Mouse (Mus musculus): ENCODE results near the gene Clrn3.
"Not testable (repeated sequence)": the region's sequence is repeated elsewhere in the genome, so short reads cannot be mapped to it uniquely, and the experiment has no call there.

Gene Clrn3

DNA sequence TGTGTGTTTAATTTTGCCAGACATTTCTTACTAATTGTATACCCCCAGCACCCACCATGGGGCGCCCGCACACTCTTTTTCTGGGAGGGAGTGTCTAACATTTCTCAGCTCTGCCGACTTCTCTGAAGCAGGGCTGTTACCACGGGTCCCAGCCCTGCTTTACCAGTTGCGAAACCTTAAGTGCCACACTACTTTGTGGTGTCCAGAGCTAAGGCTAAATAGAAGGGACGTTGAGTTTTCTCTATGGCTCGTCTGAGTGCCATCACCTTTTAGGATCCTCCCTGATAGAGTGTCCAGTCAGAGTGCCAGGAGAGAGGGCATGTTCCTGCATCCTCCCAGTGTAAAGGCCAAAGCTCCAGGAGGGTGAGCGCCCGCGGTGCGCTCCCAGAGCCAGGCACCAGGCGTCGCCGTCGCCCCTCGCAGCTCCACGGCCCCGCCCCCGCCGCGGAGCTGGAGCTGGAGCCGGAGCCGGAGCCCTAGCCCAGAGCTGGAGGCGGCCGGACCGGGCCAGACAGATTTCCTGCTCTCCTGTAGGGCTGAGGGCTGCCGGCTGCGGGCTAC, 9.0 kb upstream of the Clrn3 start, which contains the start of gene Ptpre:
Gene Ptpre (plus strand): TSS at position 141 of the 561 bp plus-strand sequence.
- DNase-seq (ENCODE audit: inconsistent age in 2 of 2, low spot score in 1 of 2) = peak; percentile 91 to 96

DNA sequence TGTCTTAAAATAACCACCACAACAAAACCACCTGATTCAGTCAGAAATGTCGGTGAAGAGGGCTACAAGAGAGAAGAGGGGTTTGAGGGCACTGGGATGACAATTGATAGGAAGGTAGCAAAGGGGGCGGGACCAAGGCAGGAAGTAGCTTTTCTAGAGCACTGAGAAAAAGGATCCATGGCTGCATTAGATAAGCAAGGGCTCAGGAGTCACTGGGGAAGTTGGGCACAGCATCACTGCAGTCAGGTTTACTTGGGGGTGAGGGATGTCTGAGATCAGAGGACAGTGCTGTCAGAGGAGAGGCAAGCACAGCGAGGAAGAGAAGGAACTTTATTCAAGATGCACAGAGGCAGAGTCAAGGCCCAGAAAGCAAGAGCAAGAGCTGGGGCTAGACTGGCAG, 7.5 kb upstream of the Clrn3 start:
- DNase-seq (ENCODE audit: inconsistent age in 2 of 2, low spot score in 1 of 2) = no peak

DNA sequence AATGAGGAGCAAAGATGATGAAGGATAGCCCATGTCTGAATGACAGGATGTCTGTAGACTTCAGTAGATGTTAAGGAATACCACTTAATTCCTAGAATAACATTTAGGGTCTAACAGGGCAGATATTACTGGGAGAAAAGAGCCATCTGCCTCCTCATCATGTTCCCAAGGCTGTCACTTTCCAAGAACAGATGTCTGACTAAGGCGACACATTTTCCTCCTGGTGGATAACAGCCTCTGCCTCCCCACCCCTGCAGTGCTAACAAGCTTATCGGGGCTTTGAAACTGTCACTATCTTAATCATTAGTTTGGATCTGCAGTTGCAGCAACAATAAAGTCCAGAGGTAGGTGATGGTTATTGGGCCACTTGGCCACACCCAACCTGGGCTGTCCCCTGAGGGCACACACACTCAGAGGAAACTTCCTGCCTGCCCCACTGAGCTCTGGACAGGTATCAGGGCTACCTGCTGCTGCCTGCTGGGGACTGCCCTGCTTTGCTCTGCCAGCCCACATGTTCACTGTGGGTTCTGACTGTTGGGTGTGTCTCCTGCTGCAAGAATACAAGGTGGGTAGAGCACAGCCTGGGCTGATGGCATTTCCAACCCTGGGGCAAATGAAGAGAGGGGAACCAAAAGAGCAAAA, 6.2 kb upstream of the Clrn3 start:
- DNase-seq (ENCODE audit: inconsistent age in 2 of 2, low spot score in 1 of 2) = no peak

DNA sequence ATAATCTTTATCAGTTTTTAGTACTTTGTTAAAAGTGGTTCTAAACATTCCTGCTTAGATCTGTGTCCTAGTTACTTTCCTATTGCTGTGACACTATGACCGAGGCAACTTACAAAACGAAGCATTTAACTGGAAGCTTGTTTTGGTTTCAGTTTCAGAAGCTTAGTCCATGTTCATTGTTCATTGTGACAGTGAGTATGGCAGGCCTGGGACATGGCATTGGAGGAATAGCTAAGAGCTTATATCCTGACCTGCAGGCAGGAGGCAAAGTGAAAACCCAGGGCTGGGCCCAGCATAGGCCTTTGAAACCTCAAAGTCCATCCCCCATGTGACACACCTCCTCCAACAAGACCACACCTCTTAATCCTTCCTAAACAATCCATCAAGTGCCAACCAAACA, 614 bp upstream of the Clrn3 start:
- DNase-seq (ENCODE audit: inconsistent age in 2 of 2, low spot score in 1 of 2) = no peak

DNA sequence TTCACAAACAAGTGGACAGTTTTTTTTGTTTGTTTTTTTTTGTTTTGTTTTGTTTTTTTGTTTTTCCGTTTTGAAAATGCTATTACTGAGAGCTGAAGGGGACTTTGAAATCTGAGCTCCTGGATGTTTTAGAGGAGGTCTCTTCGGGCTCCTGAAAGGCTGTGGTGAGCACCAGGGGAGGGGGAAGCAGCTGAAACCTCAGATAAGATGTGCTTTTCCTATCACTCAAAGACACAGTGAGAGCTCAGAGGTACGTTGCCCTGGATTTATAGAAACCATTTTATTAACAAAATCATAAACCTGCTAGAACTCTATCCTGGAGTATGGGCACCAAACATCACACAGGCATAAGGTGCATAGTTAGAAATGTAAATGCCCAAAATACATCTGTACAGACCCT, 1.3 kb downstream of the Clrn3 start:
- DNase-seq (ENCODE audit: inconsistent age in 2 of 2, low spot score in 1 of 2) = no peak

DNA sequence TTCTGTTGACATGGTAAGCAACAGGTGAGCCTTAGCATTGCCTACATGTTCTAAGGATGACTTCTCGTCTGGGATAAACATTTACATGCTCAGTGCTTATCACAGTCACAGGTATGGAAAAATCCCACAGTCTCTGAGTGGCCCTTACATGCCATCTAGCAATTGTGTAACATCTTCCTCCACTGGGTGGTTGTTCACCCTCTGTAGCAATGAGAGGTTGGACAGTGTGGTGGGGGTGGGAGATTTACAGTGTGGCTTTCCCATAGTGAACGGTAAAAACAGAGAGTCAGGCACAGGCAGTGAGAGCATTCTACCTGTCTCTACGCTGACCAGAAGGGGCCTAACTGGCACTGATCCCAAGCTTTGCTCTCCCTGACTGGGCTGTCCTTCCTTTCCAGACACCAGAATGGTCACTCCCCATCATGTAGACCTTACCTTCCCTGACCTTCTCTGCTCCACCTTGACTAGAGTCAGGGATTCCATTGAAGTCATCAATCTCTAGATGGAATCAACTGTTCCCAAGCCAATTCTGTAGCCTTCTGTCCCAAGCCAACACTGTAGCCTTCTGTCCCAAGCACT, 1.8 kb downstream of the Clrn3 start:
- DNase-seq (ENCODE audit: inconsistent age in 2 of 2, low spot score in 1 of 2) = no peak

DNA sequence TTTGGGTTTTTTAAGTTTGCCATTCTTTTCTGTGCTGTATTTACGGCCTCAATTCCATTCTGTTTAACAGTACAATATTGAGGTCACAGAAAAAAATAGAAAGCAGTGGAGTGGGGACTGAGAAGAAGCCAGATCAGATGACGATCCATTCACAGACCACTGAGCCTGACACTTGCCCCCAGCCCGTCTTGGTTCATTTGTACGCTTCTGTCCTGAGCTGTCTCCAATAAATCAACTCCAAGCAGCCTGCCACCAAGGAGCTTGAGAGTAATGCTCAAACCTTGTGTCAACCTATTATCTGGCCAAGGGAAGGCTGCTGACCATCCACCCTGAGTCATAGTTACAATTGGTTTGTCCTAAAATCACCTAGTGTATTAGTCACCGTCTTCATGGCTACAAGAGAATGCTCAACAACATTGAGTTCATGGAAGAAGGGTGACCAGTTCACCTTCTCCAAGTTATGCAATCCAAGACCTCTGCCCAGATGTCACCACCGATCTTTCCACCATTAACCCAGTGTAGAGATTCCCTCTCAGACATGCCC, 4.0 kb downstream of the Clrn3 start:
- peak in 1 of 2 experiments; percentile 46 for DNase-seq (ENCODE audit: inconsistent age in 2 of 2, low spot score in 1 of 2)

DNA sequence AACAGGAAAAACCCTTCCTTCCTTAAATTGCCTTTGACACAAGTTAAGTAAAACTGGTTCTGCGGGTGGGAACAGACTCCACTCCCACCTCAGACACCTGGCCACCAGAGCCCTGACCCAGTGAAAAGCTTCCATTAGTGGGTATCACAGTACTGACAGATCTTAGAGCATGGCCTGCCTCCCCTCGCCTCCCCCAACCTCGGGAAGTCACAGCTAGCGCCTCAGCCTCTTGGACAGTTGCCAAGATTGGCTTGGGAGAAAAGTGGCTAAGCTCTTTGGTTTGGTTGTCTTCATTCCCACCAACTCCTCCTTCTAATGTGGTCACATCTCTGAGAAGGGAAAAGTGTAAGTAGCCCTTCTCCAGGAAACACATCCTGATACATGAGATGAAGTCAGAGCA, 4.5 kb downstream of the Clrn3 start:
- no peak for DNase-seq (ENCODE audit: inconsistent age in 2 of 2, low spot score in 1 of 2)

DNA sequence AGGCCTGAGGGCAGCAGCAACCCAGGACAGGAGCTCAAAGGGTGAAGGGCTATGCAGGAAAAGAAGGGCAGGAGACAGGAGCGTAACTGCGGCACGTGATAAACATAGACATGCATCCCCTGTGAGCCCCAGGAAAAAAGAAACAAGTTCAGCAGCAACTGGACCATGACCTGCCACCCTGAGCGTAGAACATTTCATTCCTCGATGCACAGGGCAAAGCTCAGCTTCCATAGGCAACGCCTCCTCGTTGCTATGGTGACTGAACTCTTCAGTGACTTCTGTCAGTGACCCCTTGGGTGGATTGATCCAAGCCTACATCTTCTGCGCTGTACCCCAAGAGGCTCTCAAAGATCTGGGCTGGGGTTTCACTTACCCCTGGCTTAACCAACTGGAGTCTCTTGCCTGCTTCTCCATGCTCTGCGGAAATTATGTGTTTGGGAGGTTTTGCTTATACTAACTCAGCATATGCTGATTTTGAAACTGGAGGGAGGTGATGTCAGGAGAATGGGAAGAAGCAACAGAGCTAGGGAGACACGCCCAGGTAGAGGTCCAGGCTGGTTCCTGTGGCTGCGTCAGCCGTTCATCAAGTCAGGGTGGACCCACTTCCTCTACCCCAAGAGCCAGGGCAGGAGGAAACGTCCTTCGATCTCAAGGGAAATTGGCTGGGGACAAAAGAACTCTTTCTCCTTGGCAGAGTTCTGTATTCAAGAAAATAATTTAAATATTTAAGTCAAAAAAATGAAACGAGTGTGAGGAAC, 6.5 kb downstream of the Clrn3 start:
- DNase-seq (ENCODE audit: inconsistent age in 2 of 2, low spot score in 1 of 2) = no peak

DNA sequence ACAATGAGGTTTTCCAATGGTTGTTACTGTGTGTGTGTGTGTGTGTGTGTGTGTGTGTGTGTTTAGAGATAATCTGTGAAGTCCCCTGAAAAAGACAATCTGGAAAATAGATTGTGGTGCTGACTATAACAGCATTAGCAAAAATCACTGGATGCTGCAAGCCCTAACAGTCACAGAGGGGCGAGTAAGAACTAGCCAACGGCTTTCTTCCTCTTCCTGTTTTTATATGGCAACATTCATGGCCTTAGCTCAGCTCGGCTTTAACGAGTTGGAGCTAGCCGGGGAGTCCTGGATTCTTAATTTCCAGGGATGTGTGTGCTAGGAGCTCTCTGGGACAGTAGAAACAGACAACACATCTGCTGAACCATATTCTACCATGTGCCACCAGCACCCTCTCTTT, 8.2 kb downstream of the Clrn3 start:
- no peak for DNase-seq (ENCODE audit: inconsistent age in 2 of 2, low spot score in 1 of 2)

DNA sequence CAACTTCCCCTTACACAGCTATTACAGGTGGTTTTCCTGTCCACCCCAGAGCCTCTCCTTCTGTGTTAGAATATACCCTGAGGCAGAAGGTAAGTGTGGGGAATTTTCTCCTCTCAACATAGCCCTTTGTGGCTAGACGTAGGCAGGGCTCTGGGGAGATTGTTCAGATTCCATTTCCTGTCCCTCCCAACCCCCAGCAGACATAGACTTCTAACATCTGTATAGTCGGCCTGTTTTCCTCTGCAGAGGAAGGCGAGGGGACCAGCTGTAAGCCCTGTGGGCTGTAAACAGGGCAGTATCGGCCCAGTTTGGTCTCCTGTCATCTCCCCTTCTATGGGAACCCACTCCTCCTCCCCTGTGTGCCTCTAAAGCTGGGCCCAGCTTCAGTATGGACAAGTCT, 11.3 kb downstream of the Clrn3 start:
- no peak for DNase-seq (ENCODE audit: inconsistent age in 2 of 2, low spot score in 1 of 2)

DNA sequence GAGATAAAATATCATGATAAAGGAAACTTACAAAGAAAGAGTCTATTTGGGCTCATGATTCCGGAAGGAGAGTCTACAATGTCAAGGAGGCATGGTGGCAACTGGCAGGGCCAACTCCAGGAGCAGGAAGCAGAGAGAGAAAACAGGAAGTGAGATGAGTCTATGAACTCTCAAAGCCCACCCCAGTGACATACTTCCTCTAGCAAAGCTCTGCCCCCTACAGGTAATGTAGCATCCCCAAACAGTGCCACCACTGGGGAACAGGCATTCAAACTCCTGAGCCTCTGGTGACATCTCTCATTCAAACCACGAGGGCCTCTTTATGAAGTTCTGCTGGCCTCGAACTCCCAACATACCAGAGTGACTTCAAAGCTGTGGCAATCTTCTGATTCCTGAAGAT, 16.7 kb downstream of the Clrn3 start:
- no peak for DNase-seq (ENCODE audit: inconsistent age in 2 of 2, low spot score in 1 of 2)

DNA sequence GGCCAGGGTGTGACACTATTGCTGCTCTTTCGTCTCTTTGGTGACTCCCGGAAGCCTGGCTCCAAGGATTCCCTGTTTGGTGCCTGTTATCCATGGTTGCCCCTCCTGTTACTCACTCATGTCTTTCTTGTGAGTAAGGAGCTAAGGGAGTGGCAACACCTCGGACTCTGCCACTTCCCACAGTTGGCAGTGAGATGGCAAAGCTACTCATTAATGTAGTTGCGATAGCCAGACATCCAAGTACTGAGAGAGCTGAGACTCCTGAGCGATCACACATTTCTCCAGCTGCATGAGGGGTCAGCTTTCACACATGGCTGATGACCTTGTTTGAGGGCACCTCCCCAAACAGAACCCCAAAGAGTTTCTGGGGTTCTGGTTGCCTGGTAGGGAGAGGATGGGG, 18.0 kb downstream of the Clrn3 start:
- no peak for DNase-seq (ENCODE audit: inconsistent age in 2 of 2, low spot score in 1 of 2)

DNA sequence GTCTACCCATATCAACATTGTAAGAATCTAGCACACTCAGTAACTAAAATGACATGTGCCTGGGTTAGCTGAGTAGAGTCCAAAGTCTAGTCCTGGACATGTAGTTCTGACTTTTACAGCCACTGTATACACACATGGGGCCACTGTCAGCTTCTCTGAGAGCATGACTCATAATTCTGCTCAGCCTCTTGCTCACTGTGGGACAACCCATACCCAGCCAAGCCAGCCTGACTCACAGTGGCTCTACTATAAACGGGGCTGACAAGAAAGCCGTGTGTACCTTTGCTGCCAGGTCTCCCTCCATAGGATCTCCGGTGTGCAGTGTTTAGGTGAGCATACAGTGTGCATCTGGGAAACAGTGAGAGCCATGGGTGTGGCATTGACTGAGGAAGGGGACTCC, 19.2 kb downstream of the Clrn3 start:
- DNase-seq (ENCODE audit: inconsistent age in 2 of 2, low spot score in 1 of 2) = peak; percentile 61 to 71

DNA sequence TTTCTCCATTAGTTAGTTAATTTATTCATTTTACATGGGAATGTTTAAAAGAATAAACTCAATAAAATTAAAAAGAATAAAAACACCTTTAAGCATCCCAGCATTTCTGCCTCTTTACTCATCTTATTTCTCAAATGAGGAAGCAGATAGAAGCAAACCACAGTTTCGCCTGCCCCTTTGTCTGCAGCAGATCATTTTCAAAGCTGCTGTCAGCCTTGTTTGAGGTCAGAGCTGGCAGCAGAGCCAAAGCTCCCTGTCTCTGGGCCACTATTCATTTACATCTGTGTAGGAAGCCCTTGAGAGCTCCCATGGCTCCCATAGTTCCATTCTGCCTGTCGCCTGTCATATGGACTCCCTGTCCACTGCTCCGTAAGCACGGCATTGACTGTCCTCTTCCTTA, 19.9 kb downstream of the Clrn3 start:
- no peak for DNase-seq (ENCODE audit: inconsistent age in 2 of 2, low spot score in 1 of 2)

DNA sequence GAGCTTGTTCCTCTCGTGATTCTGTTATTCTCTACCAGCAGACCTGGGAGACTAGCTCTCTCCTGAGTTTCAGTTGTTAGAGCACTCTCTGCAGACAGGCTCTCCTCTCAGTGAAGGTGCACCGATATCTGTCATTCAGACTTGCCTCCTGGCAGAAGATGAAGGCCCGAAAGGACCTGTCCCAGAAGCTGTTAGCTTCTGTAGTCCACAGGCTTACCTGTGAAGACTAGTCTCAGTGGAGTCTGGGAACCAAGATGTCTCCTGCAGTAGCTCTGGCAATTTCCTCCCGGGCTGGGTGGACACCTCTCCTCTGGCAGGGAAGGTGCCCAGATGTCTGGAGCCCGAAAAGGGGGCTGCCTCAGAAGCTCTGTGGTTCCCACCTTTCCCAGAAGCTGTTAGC, 21.9 kb downstream of the Clrn3 start:
- not testable (repeated sequence) for DNase-seq (ENCODE audit: inconsistent age in 2 of 2, low spot score in 1 of 2)

DNA sequence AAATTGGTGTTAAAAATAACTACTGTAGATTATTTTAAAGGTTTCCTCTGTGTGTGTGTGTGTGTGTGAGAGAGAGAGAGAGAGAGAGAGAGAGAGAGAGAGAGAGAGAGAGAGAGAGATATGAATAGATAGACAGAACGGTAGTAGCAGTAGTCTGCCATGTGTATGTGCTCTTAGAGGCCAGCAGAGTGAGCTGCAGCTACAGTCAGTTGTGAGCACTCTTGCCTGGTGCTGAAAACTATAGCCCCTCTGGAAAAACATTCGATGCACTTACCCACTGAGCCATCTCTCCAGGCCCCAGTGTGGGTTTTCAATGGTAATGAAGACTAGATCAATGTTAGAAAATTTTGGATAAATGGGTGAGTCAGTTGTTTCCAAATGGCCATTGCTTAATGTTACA, 29.1 kb downstream of the Clrn3 start:
- DNase-seq (ENCODE audit: inconsistent age in 2 of 2, low spot score in 1 of 2) = no peak

DNA sequence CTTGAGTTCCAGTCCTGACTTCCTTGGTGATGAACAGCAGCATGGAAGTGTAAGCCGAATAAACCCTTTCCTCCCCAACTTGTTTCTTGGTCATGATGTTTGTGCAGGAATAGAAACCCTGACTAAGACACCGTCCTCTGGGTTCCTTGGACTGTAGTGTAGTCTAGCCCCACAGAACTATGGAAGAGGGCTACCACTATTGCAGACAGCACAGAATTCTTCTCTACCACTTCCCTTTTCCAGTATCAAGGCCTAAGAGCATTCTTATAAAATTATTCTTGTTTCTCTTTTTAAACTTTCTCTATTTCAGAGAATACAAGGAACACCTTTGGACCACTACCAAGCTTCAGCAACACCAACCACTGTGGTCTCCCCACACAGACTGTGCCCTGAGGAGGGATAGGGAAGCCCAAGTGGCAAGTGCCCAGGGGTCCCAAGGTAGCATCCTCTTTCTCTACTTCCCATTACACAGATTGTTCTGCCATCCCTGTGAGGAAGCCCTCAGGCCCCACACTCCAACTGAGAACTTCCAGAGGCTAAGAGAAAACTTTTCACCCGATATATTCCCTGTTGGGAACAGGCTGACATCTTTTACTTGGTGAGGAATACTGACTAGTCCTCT, 29.8 kb downstream of the Clrn3 start:
- DNase-seq (ENCODE audit: inconsistent age in 2 of 2, low spot score in 1 of 2) = no peak

DNA sequence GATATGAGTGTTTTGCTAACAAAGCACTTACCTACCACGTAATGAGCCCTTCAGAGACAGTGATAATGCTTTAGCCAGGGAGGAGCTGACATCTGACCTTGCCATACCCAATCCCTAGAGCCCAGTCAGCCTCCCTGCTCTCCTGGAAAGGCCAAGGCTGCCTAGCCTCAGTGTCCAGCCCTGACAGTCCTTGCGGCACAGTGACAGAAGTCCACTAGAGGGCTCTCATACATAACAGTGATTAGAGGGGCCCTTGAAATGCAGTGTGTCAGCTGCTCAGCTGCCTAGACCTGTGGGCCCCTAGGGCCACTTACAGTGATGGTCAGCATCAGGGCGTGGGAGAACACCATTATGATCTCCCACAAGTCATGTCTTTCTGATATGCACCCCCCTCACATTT, 33.2 kb downstream of the Clrn3 start:
- peak; percentile 48 to 81 for DNase-seq (ENCODE audit: inconsistent age in 2 of 2, low spot score in 1 of 2)

DNA sequence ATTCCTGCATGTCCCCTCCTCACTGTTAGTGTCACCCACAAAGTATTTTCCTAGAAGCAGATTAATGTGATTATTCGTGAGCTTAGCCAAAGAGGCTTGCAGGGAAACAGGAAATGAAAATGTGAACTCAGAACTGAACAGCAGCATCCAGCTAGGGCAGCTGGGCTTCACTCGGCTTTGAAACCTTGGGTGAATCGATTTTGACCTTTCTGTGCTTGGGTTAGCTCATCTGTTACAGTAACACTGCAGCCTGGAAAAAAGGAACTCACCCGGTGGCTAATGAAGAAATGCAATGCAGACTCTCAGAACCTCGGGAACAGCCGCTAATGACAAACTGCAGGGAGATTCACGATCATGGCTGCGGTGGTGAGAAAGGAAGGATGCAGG, 38.0 kb downstream of the Clrn3 start:
- no peak for DNase-seq (ENCODE audit: inconsistent age in 2 of 2, low spot score in 1 of 2)

DNA sequence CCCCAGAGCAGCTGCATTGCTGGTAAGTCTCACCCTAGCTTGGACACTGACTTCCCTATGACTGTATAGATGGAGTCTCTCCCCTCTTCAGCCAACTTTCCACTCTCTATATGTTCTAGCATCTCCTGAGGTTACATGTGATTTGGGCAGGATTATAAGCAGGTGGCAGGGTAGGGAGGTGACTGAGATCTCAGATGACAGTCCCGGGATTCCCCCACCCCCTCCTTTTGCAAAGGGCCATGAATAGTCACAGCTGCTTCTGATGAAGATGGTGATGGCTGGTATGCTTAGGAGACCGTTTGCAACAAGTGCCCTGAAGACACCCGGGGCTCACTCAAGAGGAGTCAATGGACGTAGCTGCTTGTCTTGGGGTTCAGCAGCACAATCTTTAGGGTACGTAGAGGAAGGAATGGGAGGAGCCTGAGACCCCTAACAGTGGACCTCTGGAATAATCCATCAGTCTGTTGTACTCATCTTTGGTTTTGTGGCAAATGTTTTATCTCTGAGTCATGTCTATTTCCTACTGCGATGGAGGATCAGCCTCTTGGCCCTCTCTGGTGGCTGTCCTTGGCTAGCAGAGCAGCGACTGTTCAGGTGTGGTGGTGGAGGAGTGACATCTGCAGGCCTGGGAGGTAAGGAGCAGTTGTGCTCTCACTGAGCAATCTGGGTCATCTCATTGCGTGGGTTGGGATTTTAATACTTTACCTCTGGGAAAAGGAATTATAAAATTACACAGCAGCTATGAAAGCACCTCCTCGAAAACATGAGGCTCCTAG, 38.5 kb downstream of the Clrn3 start:
- DNase-seq (ENCODE audit: inconsistent age in 2 of 2, low spot score in 1 of 2) = no peak
